Mouse (Mus musculus) MEL (cell line): ENCODE results near the gene Fer. TPM values are rescaled to one million over a fixed set of nuclear protein-coding genes. Genes with fewer than 3 reads are reported as not detected.

ENCODE experiments used
- DNase-seq: peaks from one replicate; pipeline ENCODE4 v3.0.0; 2011; ENCODE audit warnings: low read depth, low spot score
- H3K27ac ChIP-seq: 2 replicates; pipeline ENCODE4 v1.5.1; 2012; ENCODE audit warnings: low read depth, mild to moderate bottlenecking, control low read depth, low read length, moderate library complexity; ENCODE audit not compliant: control insufficient read depth
- H3K27me3 ChIP-seq, 2 experiments: fragments of 150-350 bp in 1 of 2; sonication (generic) in 1 of 2; 2 replicates each; pipeline ENCODE4 v1.6.1; 2012; ENCODE audit warnings: low read length in 2 of 2, mild to moderate bottlenecking in 2 of 2, improper control_type of control experiment in 1 of 2, moderate library complexity in 1 of 2; ENCODE audit not compliant: insufficient read depth in 2 of 2, control insufficient read depth in 1 of 2
- H3K36me3 ChIP-seq, 2 experiments: 2 replicates each; pipeline ENCODE4 v1.6.1; 2012 to 2014; ENCODE audit warnings: low read length in 2 of 2, improper control_type of control experiment in 1 of 2, inconsistent platforms in 1 of 2, mild to moderate bottlenecking in 1 of 2; ENCODE audit not compliant: insufficient read depth in 2 of 2, control insufficient read depth in 1 of 2
- H3K4me1 ChIP-seq, 2 experiments: fragments of 150-350 bp in 1 of 2; sonication (generic) in 1 of 2; 2 replicates each; pipeline ENCODE4 v1.6.1; 2012; ENCODE audit warnings: low read length in 2 of 2, improper control_type of control experiment in 1 of 2, mild to moderate bottlenecking in 1 of 2; ENCODE audit not compliant: insufficient read depth in 2 of 2, control insufficient read depth in 1 of 2
- H3K4me3 ChIP-seq, 2 experiments: fragments of 150-350 bp in 1 of 2; sonication (generic) in 1 of 2; 2 replicates each; pipeline ENCODE4 v1.5.1; 2012; ENCODE audit warnings: low read depth in 2 of 2, low read length in 2 of 2, mild to moderate bottlenecking in 2 of 2, moderate library complexity in 2 of 2, control low read depth in 1 of 2, improper control_type of control experiment in 1 of 2; ENCODE audit not compliant: control insufficient read depth in 1 of 2, insufficient read depth in 1 of 2
- H3K79me2 ChIP-seq: 2 replicates; pipeline ENCODE4 v1.6.1; 2012; ENCODE audit warnings: mild to moderate bottlenecking, low read length, moderate library complexity; ENCODE audit not compliant: control insufficient read depth, poor library complexity, insufficient read depth
- H3K9ac ChIP-seq: 2 replicates; pipeline ENCODE4 v1.6.1; 2012; ENCODE audit warnings: low read depth, mild to moderate bottlenecking, control low read depth, low read length, moderate library complexity; ENCODE audit not compliant: control insufficient read depth, poor library complexity, severe bottlenecking
- H3K9me3 ChIP-seq: fragments of 150-350 bp; sonication (generic); replicated peaks from 2 replicates; pipeline ENCODE4 v1.6.1; 2012; ENCODE audit warnings: mild to moderate bottlenecking, low read length, improper control_type of control experiment, moderate library complexity; ENCODE audit not compliant: insufficient read depth
- CHD1 ChIP-seq: IDR thresholded peaks from 2 replicates; pipeline ENCODE4 v1.6.1; 2012; ENCODE audit warnings: low read depth, mild to moderate bottlenecking, inconsistent platforms, low read length, improper control_type of control experiment
- E2F4 ChIP-seq: IDR thresholded peaks from 2 replicates; pipeline ENCODE4 v1.6.1; 2011; ENCODE audit warnings: low read depth, low read length, improper control_type of control experiment, borderline replicate concordance
- ETS1 ChIP-seq: IDR thresholded peaks from 2 replicates; pipeline ENCODE4 v1.6.1; 2012; ENCODE audit warnings: low read depth, mild to moderate bottlenecking, inconsistent platforms, low read length, improper control_type of control experiment, moderate library complexity
- JUND ChIP-seq: IDR thresholded peaks from 2 replicates; pipeline ENCODE4 v1.6.1; 2011; ENCODE audit warnings: low read depth, mild to moderate bottlenecking, improper control_type of control experiment, low read length
- KAT2A ChIP-seq: conservative IDR thresholded peaks from 2 replicates; pipeline ENCODE4 v1.6.1; 2012; ENCODE audit warnings: low read depth, low read length, improper control_type of control experiment, inconsistent platforms
- MAFK ChIP-seq: IDR thresholded peaks from 2 replicates; pipeline ENCODE4 v1.6.1; 2011; ENCODE audit warnings: low read depth, mild to moderate bottlenecking, low read length, improper control_type of control experiment, borderline replicate concordance
- MAZ ChIP-seq: IDR thresholded peaks from 2 replicates; pipeline ENCODE4 v1.6.1; 2012; ENCODE audit warnings: low read depth, mild to moderate bottlenecking, inconsistent platforms, low read length, improper control_type of control experiment
- MEF2A ChIP-seq: IDR thresholded peaks from 2 replicates; pipeline ENCODE4 v1.6.1; 2014; ENCODE audit warnings: low read depth, mild to moderate bottlenecking, inconsistent platforms, low read length, improper control_type of control experiment; ENCODE audit not compliant: poor library complexity, insufficient replicate concordance, severe bottlenecking; ENCODE audit errors: extremely low read depth
- MXI1 ChIP-seq: IDR thresholded peaks from 2 replicates; pipeline ENCODE4 v1.6.1; 2011; ENCODE audit warnings: mild to moderate bottlenecking, low read depth, low read length, improper control_type of control experiment
- MYC ChIP-seq: IDR thresholded peaks from 2 replicates; pipeline ENCODE4 v1.6.1; 2011; ENCODE audit warnings: low read depth, mild to moderate bottlenecking, low read length, improper control_type of control experiment, moderate library complexity
- NELFE ChIP-seq: IDR thresholded peaks from 2 replicates; pipeline ENCODE4 v1.6.1; 2011; ENCODE audit warnings: low read depth, low read length, improper control_type of control experiment
- POLR2AphosphoS5 ChIP-seq: IDR thresholded peaks from 2 replicates; pipeline ENCODE4 v1.6.1; 2012; ENCODE audit warnings: low read depth, borderline replicate concordance, mild to moderate bottlenecking, inconsistent platforms, low read length, moderate library complexity, mixed read lengths
- RAD21 ChIP-seq: IDR thresholded peaks from 2 replicates; pipeline ENCODE4 v1.6.1; 2011; ENCODE audit warnings: mild to moderate bottlenecking, low read depth, low read length, improper control_type of control experiment
- RCOR1 ChIP-seq: IDR thresholded peaks from 2 replicates; pipeline ENCODE4 v1.6.1; 2012; ENCODE audit warnings: low read depth, mild to moderate bottlenecking, inconsistent platforms, low read length, improper control_type of control experiment
- SIN3A ChIP-seq: IDR thresholded peaks from 2 replicates; pipeline ENCODE4 v1.6.1; 2012; ENCODE audit warnings: low read length, improper control_type of control experiment, inconsistent platforms
- SMC3 ChIP-seq: IDR thresholded peaks from 2 replicates; pipeline ENCODE4 v1.6.1; 2011; ENCODE audit warnings: low read depth, low read length, improper control_type of control experiment
- TAL1 ChIP-seq: IDR thresholded peaks from 2 replicates; pipeline ENCODE4 v1.6.1; 2012; ENCODE audit warnings: mild to moderate bottlenecking, inconsistent platforms, low read length, moderate library complexity, mixed read lengths
- TCF12 ChIP-seq: IDR thresholded peaks from 2 replicates; pipeline ENCODE4 v1.6.1; 2014; ENCODE audit warnings: low read depth, mild to moderate bottlenecking, inconsistent platforms, low read length, improper control_type of control experiment, moderate library complexity
- USF1 ChIP-seq: IDR thresholded peaks from 2 replicates; pipeline ENCODE4 v1.6.1; 2014; ENCODE audit warnings: low read depth, mild to moderate bottlenecking, inconsistent platforms, low read length, improper control_type of control experiment, moderate library complexity
- ZC3H11A ChIP-seq: IDR thresholded peaks from 2 replicates; pipeline ENCODE4 v1.6.1; 2012; ENCODE audit warnings: low read depth, mild to moderate bottlenecking, inconsistent platforms, low read length, improper control_type of control experiment
- polyA plus RNA-seq, 2 experiments: library from polyadenylated mRNA; stranded (reverse) in 1 of 2; unstranded in 1 of 2; fragments of >175 nt in 1 of 2; fragments of >200 nt in 1 of 2; gene quantifications; 2 replicates each; pipeline versions ENCODE4 v1.2.1 to v1.2.4; 2012; ENCODE audit warnings: low replicate concordance in 2 of 2, low read depth in 1 of 2; ENCODE audit not compliant: insufficient read length in 2 of 2, insufficient read depth in 1 of 2, missing spikeins in 1 of 2
- total RNA-seq: library from RNA; depleted of rRNA; stranded (reverse); fragments of 300-350 nt; gene quantifications from 2 replicates; pipeline ENCODE4 v1.2.3, GENCODE M21; 2012

Gene Fer
- total and polyA plus RNA-seq, 3 experiments = 8.5 to 11.2 TPM; not detected in 1

- Histone ChIP-seq H3K27ac (no peak overlapping the region), H3K9me3 (no peaks in the 10 kb centered on the region), H3K79me2 (no peaks in the 10 kb centered on the region), H3K27me3 (no peaks in the 10 kb centered on the region), H3K36me3 (no peaks in the 10 kb centered on the region), H3K4me3 (no peak overlapping the region), H3K4me1 (no peaks in the 10 kb centered on the region), H3K9ac (no peak overlapping the region)
- TF ChIP-seq MYC (no peak), ETS1 (no peak), MAZ (no peak), POLR2AphosphoS5 (no peak)
- DNase-seq = no peak
Measured at GRCm38 (mm10) chr17:63878889-63879288, 16.0 kb downstream of the Fer start.

GRCm38 (mm10) chr17:63880009-63880408, 17.1 kb downstream of the Fer start:
- no peaks in the 10 kb centered on the region for H3K9me3 ChIP-seq
- H3K36me3 ChIP-seq = no peaks in the 10 kb centered on the region
- DNase-seq = no peak
- H3K27me3 ChIP-seq = no peaks in the 10 kb centered on the region
- no peak overlapping the region for H3K4me3 ChIP-seq
- TF ChIP-seq TAL1 (no peak), ZC3H11A (no peak), USF1 (no peak), TCF12 (no peak), CHD1 (no peak), RCOR1 (no peak), SIN3A (no peak), NELFE (no peak), MYC (no peak), KAT2A (no peak), MAFK (no peak), MXI1 (no peak)
- H3K4me1 ChIP-seq = no peaks in the 10 kb centered on the region
- no peaks in the 10 kb centered on the region for H3K79me2 ChIP-seq
- H3K27ac ChIP-seq = no peak overlapping the region
- H3K9ac ChIP-seq = no peak overlapping the region

GRCm38 (mm10) chr17:63886988-63887387, 24.1 kb downstream of the Fer start:
- H3K4me3 ChIP-seq = no peak overlapping the region
- no peaks in the 10 kb centered on the region for H3K9me3 ChIP-seq
- H3K79me2 ChIP-seq = no peaks in the 10 kb centered on the region
- H3K9ac ChIP-seq = no peak overlapping the region
- H3K27me3 ChIP-seq = no peaks in the 10 kb centered on the region
- DNase-seq = no peak
- TF ChIP-seq RAD21 = no peak
- TF ChIP-seq MEF2A = no peak
- TF ChIP-seq SMC3 = no peak
- TF ChIP-seq ZC3H11A = no peak
- no peak for TF ChIP-seq JUND
- no peak for TF ChIP-seq E2F4
- peaks cover 5 to 6% of the 10 kb centered on the region in 2 experiments for H3K4me1 ChIP-seq
- H3K27ac ChIP-seq = no peak overlapping the region
- peaks cover 0 to 2% of the 10 kb centered on the region in 2 experiments; a peak in 2 of 4 replicates for H3K36me3 ChIP-seq
